Mouse (Mus musculus) embryonic facial prominence, embryonic 14.5 days (tissue): ENCODE results near the gene Inpp4a. TPM values are rescaled to one million over a fixed set of nuclear protein-coding genes. Genes with fewer than 3 reads are reported as not detected.

ENCODE experiments used
- ATAC-seq: fragments of 200-750 bp; cut with Nextera tagmentation; 2 replicates; pipeline ENCODE4 v1.8.0; 2017; ENCODE audit warnings: low read depth, moderate number of reproducible peaks, moderate TSS enrichment
- DNase-seq: peaks from one replicate; pipeline ENCODE4 v3.0.0-alpha.2; 2015; ENCODE audit warnings: low spot score
- H3K27ac ChIP-seq: fragments of 300-500 bp; sonication (generic); replicated peaks from 2 replicates; pipeline ENCODE4 v1.5.1; 2014; ENCODE audit warnings: low read depth, mild to moderate bottlenecking, low read length, moderate library complexity
- H3K27me3 ChIP-seq: fragments of 300-500 bp; sonication (generic); replicated peaks from 2 replicates; pipeline ENCODE4 v1.6.1; 2014; ENCODE audit warnings: low read length; ENCODE audit not compliant: control insufficient read depth, insufficient read depth
- H3K36me3 ChIP-seq: fragments of 300-500 bp; sonication (generic); 2 replicates; pipeline ENCODE4 v1.6.1; 2014; ENCODE audit warnings: low read length, mixed read lengths; ENCODE audit not compliant: control insufficient read depth, insufficient read depth
- H3K4me1 ChIP-seq: fragments of 300-500 bp; sonication (generic); 2 replicates; pipeline ENCODE4 v1.6.1; 2014; ENCODE audit warnings: antibody characterized with exemption, low read length; ENCODE audit not compliant: control insufficient read depth, insufficient read depth
- H3K4me2 ChIP-seq: fragments of 300-500 bp; sonication (generic); 2 replicates; pipeline ENCODE4 v1.6.1; 2014; ENCODE audit warnings: low read depth, mild to moderate bottlenecking, low read length, moderate library complexity, mixed read lengths
- H3K4me3 ChIP-seq: fragments of 300-500 bp; sonication (generic); 2 replicates; pipeline ENCODE4 v1.5.1; 2014; ENCODE audit warnings: low read depth, mild to moderate bottlenecking, low read length
- H3K9ac ChIP-seq: fragments of 300-500 bp; sonication (generic); 2 replicates; pipeline ENCODE4 v1.6.1; 2014; ENCODE audit warnings: low read depth, mild to moderate bottlenecking, low read length, moderate library complexity, mixed read lengths
- H3K9me3 ChIP-seq: fragments of 300-500 bp; sonication (generic); 2 replicates; pipeline ENCODE4 v1.6.1; 2016; ENCODE audit warnings: low read length; ENCODE audit not compliant: control insufficient read depth
- WGBS: fragments of 180-500 bp; shearing (Covaris S2); extraction: QIAGEN DNeasy Blood & Tissue Kit; methylation state at CpG from one replicate; pipeline ENCODE4 v1.1.7; 2014; 5-methylcytosine and 5-hydroxymethylcytosine counted together
- polyA plus RNA-seq: library from polyadenylated mRNA; unstranded; fragments of >200 nt; fragmentation: Nextera tagmentation; extraction: Ambion mirVana; gene quantifications from 2 replicates; pipeline ENCODE4 v1.2.1, GENCODE M21; 2014

Gene Inpp4a
- polyA plus RNA-seq, 1 experiment from 2014 or later = 17.7 TPM

DNA sequence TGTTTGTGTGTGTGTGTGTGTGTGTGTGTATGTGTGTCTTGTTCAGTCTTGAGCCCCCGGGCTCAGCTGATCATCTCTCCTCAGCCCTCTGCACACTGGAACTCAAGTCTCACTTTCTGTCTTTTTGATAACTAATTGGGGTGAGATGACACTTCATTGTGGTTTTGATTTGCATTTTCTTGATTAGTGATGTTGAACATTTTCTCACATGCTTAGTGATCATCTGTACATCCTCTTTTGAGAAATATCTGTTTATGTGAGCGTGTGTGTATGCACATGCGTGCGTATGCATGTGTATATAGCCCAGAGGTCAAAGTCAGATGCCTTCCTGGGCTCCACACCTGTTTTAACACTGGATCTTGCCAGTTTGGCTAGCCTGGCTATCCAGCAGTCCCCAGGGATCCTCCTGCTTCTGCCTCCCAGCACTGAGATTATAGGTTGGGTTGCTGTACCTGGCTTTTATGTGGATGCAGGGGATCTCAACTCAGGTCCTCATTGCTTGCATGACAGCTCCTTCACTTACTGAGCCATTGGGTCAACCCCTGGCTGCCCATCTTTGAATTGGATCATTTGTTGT lies 10.4 kb downstream of the Inpp4a start:
- Histone ChIP-seq H3K4me3 (no peak overlapping the region), H3K27ac (no peak overlapping the region), H3K27me3 (no peaks in the 10 kb centered on the region), H3K36me3 (no peaks in the 10 kb centered on the region), H3K4me1 (peaks cover 3% of the 10 kb centered on the region; the same call in 1 of the 2 replicates), H3K9ac (no peak overlapping the region), H3K4me2 (no peak overlapping the region), H3K9me3 (peaks cover 8% of the 10 kb centered on the region)
- DNase-seq = no peak
- ATAC-seq = no peak
- 98% methylated on average over 4 of the region's 4 CpGs for WGBS

DNA sequence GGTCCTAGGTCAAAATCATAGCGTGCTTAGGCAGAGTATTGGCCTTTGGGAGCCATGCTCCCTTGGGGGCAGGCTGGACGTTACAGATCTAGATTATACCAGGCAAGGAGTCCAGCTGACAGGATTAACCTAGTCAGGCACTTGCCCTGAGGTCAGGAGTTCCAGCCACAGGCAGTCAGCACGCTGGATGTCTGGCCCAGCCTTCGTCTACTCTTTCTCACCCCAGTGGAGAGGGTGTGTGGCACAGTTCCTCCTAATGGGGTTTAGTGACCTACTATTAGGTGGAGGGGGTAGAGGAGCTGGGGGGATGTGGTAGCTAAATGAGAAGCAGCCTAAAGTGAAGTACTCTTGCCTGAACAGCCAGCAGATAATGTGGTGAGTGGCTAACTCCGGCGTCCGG lies 14.7 kb downstream of the Inpp4a start:
- H3K4me2 ChIP-seq = no peak overlapping the region
- H3K4me3 ChIP-seq = no peak overlapping the region
- no peaks in the 10 kb centered on the region for H3K36me3 ChIP-seq
- ATAC-seq (no peak), DNase-seq (no peak)
- peaks cover 7% of the 10 kb centered on the region; the same call in 1 of the 2 replicates for H3K4me1 ChIP-seq
- H3K9me3 ChIP-seq = peaks cover 8% of the 10 kb centered on the region
- H3K27me3 ChIP-seq = no peaks in the 10 kb centered on the region
- WGBS = 37% methylated on average over 7 of the region's 7 CpGs
- H3K27ac ChIP-seq = no peak overlapping the region
- H3K9ac ChIP-seq = no peak overlapping the region

- Histone ChIP-seq H3K9ac (no peak overlapping the region), H3K36me3 (no peaks in the 10 kb centered on the region), H3K27me3 (no peaks in the 10 kb centered on the region), H3K4me3 (no peak overlapping the region), H3K4me1 (0 out of 2 replicates have a peak, but pooled peaks cover 4% of the 10 kb centered on the region), H3K27ac (no peak overlapping the region), H3K9me3 (no peaks in the 10 kb centered on the region), H3K4me2 (no peak overlapping the region)
- DNase-seq (no peak), ATAC-seq (no peak)
- 69% methylated on average over 7 of the region's 7 CpGs for WGBS
Measured at GRCm38 (mm10) chr1:37317644-37318285, 18.1 kb downstream of the Inpp4a start.

- ATAC-seq (no peak), DNase-seq (no peak)
- WGBS = 71% methylated on average over 2 of the region's 2 CpGs
- no peak overlapping the region for H3K4me2 ChIP-seq
- H3K36me3 ChIP-seq = no peaks in the 10 kb centered on the region
- 0 out of 2 replicates have a peak, but pooled peaks cover 4% of the 10 kb centered on the region for H3K4me1 ChIP-seq
- H3K9ac ChIP-seq = no peak overlapping the region
- no peak overlapping the region for H3K4me3 ChIP-seq
- no peak overlapping the region for H3K27ac ChIP-seq
- H3K9me3 ChIP-seq = no peaks in the 10 kb centered on the region
- H3K27me3 ChIP-seq = no peaks in the 10 kb centered on the region
Measured at GRCm38 (mm10) chr1:37318558-37318957, 18.9 kb downstream of the Inpp4a start.

GRCm38 (mm10) chr1:37322690-37323089 lies 23.0 kb downstream of the Inpp4a start:
- H3K27me3 ChIP-seq = no peaks in the 10 kb centered on the region
- H3K4me3 ChIP-seq = no peak overlapping the region
- H3K27ac ChIP-seq = no peak overlapping the region
- H3K9ac ChIP-seq = no peak overlapping the region
- H3K4me2 ChIP-seq = no peak overlapping the region
- DNase-seq = no peak
- H3K9me3 ChIP-seq = no peaks in the 10 kb centered on the region
- no peaks in the 10 kb centered on the region for H3K36me3 ChIP-seq
- WGBS = 82% methylated on average over 2 of the region's 2 CpGs
- ATAC-seq = no peak
- H3K4me1 ChIP-seq = 0 out of 2 replicates have a peak, but pooled peaks cover 10% of the 10 kb centered on the region

DNA sequence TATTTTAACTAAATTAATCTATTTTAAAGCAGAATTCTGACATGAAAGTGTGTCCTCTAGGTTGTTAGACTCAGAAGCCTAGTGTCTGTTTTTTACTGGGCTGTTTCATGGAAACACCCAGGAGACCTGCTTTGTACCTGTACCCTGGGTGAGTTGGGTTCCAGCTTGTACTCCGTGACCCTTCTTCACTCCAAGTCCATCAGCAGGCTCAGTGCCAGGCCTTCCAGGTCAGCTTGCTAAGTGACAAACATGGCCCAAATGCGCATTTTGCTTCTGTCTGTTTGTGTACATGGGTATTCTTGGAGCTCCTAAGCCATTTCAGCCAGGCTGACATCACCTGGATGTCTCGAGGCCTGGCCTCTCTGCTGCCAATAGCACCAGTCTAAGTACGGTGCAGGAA lies 23.5 kb downstream of the Inpp4a start:
- no peaks in the 10 kb centered on the region for H3K9me3 ChIP-seq
- H3K4me2 ChIP-seq = no peak overlapping the region
- no peak for DNase-seq
- no peak for ATAC-seq
- H3K4me3 ChIP-seq = no peak overlapping the region
- H3K9ac ChIP-seq = no peak overlapping the region
- no peak overlapping the region for H3K27ac ChIP-seq
- H3K36me3 ChIP-seq = no peaks in the 10 kb centered on the region
- no peaks in the 10 kb centered on the region for H3K27me3 ChIP-seq
- H3K4me1 ChIP-seq = 0 out of 2 replicates have a peak, but pooled peaks cover 8% of the 10 kb centered on the region
- 92% methylated on average over 4 of the region's 4 CpGs for WGBS

GRCm38 (mm10) chr1:37324569-37324968 lies 24.9 kb downstream of the Inpp4a start:
- Histone ChIP-seq H3K27ac (no peak overlapping the region), H3K4me1 (0 out of 2 replicates have a peak, but pooled peaks cover 7% of the 10 kb centered on the region), H3K4me2 (no peak overlapping the region), H3K9ac (no peak overlapping the region), H3K36me3 (no peaks in the 10 kb centered on the region), H3K27me3 (no peaks in the 10 kb centered on the region), H3K4me3 (no peak overlapping the region), H3K9me3 (0 out of 2 replicates have a peak, but pooled peaks cover 4% of the 10 kb centered on the region)
- ATAC-seq (no peak), DNase-seq (peak; percentile 22)
- 27% methylated on average over 5 of the region's 5 CpGs for WGBS

DNA sequence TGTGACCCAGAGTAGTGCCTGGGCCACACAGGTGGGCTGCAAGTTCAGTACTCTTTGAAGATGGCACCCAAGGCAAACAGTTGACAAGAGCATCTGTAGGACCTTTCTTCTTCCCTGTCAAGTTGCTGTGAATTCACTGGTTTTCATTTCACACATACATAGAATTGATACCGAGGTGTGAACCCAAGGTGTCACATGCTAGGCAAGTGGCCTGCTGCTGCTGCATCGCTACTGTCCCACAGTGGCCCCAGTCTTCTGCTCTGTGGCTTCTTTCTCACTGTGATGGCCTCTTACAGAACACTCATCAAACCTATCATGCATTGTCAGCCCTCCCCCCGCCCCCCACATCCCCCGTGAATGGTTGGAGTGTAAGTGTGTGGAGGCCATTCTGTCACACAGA lies 27.6 kb downstream of the Inpp4a start:
- H3K4me3 ChIP-seq = no peak overlapping the region
- H3K9me3 ChIP-seq = 0 out of 2 replicates have a peak, but pooled peaks cover 4% of the 10 kb centered on the region
- DNase-seq (no peak), ATAC-seq (no peak)
- H3K27ac ChIP-seq = no peak overlapping the region
- no peak overlapping the region for H3K4me2 ChIP-seq
- WGBS = 76% methylated on average over 4 of the region's 4 CpGs
- 0 out of 2 replicates have a peak, but pooled peaks cover 7% of the 10 kb centered on the region for H3K4me1 ChIP-seq
- H3K36me3 ChIP-seq = no peaks in the 10 kb centered on the region
- H3K9ac ChIP-seq = no peak overlapping the region
- H3K27me3 ChIP-seq = no peaks in the 10 kb centered on the region

- 0 out of 2 replicates have a peak, but pooled peaks cover 4% of the 10 kb centered on the region for H3K9me3 ChIP-seq
- H3K27me3 ChIP-seq = no peaks in the 10 kb centered on the region
Measured at GRCm38 (mm10) chr1:37329132-37329531, 29.5 kb downstream of the Inpp4a start.

More at GRCm38 (mm10) chr1:37329132-37329531, 29.5 kb downstream of the Inpp4a start:
- Histone ChIP-seq H3K4me3 (no peak overlapping the region), H3K27ac (no peak overlapping the region), H3K36me3 (no peaks in the 10 kb centered on the region), H3K4me1 (0 out of 2 replicates have a peak, but pooled peaks cover 7% of the 10 kb centered on the region), H3K4me2 (no peak overlapping the region), H3K9ac (no peak overlapping the region)
- DNase-seq (no peak), ATAC-seq (no peak)
- WGBS = 85% methylated on average over 3 of the region's 3 CpGs
